Mouse (Mus musculus) spleen, adult 2 months (tissue): ENCODE results near the gene Ybx3. TPM values are rescaled to one million over a fixed set of nuclear protein-coding genes. Genes with fewer than 3 reads are reported as not detected.

Source experiments
- DNase-seq, 2 experiments: peaks; one replicate each; pipeline versions ENCODE4 v3.0.0 to v3.0.0-alpha.2; 2012 to 2021; ENCODE audit warnings: low spot score in 2 of 2, low read depth in 1 of 2
- H3K27ac ChIP-seq: fragments of 200-500 bp; 2 replicates; pipeline ENCODE4 v1.5.1; 2012; ENCODE audit warnings: low read length, inconsistent platforms; ENCODE audit not compliant: insufficient read depth
- H3K27me3 ChIP-seq: fragments of 200-500 bp; 2 replicates; pipeline ENCODE4 v1.6.1; 2012; ENCODE audit warnings: mild to moderate bottlenecking, moderate library complexity, low read length, inconsistent platforms; ENCODE audit not compliant: control insufficient read depth, insufficient read depth
- H3K36me3 ChIP-seq: fragments of 200-500 bp; 2 replicates; pipeline ENCODE4 v1.6.1; 2012; ENCODE audit warnings: mild to moderate bottlenecking, low read length, inconsistent platforms; ENCODE audit not compliant: control insufficient read depth, insufficient read depth
- H3K4me1 ChIP-seq: fragments of 200-500 bp; 2 replicates; pipeline ENCODE4 v1.6.1; 2011; ENCODE audit warnings: inconsistent platforms; ENCODE audit not compliant: control insufficient read depth, insufficient read depth, insufficient read length
- H3K4me3 ChIP-seq: fragments of 200-500 bp; 2 replicates; pipeline ENCODE4 v1.5.1; 2011; ENCODE audit warnings: mild to moderate bottlenecking, inconsistent platforms; ENCODE audit not compliant: insufficient read depth, insufficient read length; ENCODE audit errors: extremely low read depth
- CTCF ChIP-seq: fragments of 200-500 bp; IDR thresholded peaks from 2 replicates; pipeline ENCODE4 v1.5.1; 2011; ENCODE audit warnings: mild to moderate bottlenecking, inconsistent platforms; ENCODE audit not compliant: insufficient read depth, insufficient read length, insufficient replicate concordance; ENCODE audit errors: extremely low read depth
- POLR2A ChIP-seq: fragments of 200-500 bp; IDR thresholded peaks from 2 replicates; pipeline ENCODE4 v1.6.1; 2011; ENCODE audit warnings: low read depth, low read length, inconsistent platforms
- WGBS: fragments of 180-500 bp; shearing (Covaris S2); methylation state at CpG from one replicate; pipeline ENCODE4 v1.1.7; 2018; 5-methylcytosine and 5-hydroxymethylcytosine counted together
- polyA plus RNA-seq: library from polyadenylated mRNA; depleted of rRNA; stranded (reverse); fragments of >200 nt; gene quantifications from 2 replicates; pipeline ENCODE4 v1.2.3, GENCODE M21; 2012

Ybx3 gene
- polyA plus RNA-seq, 1 experiment: 66.5 TPM

DNA sequence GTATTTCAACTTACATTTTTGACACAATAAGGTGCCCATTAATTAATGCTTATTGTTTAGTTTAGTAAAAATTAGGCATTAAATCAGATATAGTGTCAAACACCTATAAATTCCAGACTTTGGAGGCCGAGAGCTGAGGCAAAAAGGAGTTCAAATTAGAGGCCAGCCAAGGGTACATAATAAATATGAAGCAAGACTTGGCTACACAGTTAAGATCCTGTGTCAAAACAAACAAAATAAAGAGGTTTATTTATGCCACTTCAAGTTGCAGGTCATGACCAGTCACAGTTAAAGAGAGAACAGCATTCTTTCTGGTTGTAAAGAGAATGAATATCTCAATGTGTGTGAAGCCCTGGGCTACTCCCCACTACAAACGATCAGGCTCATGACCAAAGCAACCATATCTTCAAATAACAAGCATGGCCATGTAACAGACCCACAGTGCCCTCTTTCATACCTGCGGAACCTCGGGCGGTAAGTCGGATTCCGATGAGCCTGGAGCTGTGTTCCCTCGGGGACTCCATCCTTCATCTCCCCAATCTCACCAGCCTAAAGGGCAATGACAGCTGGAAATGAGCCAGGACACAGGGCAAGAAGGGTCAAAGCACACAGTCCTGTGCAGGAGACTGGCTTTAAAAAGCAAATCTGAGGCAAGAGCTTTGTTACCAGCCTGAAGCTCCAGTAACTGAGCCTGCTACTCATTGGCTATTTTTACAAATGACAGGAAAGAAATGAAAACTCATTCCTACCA is 18.2 kb downstream of the Ybx3 start:
- Histone ChIP-seq H3K4me1 (no peaks in the 10 kb centered on the region), H3K27ac (no peak overlapping the region), H3K27me3 (no peaks in the 10 kb centered on the region), H3K4me3 (no peak overlapping the region), H3K36me3 (peaks cover 10% of the 10 kb centered on the region)
- WGBS: 93% methylated on average over 8 of the region's 8 CpGs
- TF ChIP-seq CTCF (no peak), POLR2A (no peak)
- DNase-seq: no peak

DNA sequence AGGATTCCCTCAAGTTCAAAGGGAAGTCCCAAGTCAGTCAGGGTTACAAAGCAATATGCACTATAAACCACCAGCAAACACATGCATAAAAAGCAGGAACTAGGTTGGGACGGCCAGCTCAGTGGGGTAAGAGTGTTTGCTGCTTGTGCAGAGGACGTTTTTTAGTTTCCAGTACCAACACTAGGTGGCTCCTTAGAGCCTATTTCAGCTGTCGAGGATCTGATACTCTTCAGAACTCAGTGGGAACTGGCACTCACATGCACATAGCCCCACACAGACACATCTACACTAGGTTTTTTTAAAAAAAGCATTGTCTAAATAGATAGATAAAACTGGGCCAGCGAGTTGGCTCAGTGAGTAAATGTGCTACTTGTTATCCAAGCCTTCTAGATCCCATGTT is 21.2 kb downstream of the Ybx3 start:
- H3K36me3 ChIP-seq: peaks cover 19% of the 10 kb centered on the region
- no peaks in the 10 kb centered on the region for H3K27me3 ChIP-seq
- no peak overlapping the region for H3K4me3 ChIP-seq
- 42% methylated on average over 4 of the region's 4 CpGs for WGBS
- H3K27ac ChIP-seq: no peak overlapping the region
- H3K4me1 ChIP-seq: no peaks in the 10 kb centered on the region
- TF ChIP-seq POLR2A (no peak), CTCF (peak; percentile 11; the same call in 1 of the 2 replicates)
- DNase-seq: no peak

DNA sequence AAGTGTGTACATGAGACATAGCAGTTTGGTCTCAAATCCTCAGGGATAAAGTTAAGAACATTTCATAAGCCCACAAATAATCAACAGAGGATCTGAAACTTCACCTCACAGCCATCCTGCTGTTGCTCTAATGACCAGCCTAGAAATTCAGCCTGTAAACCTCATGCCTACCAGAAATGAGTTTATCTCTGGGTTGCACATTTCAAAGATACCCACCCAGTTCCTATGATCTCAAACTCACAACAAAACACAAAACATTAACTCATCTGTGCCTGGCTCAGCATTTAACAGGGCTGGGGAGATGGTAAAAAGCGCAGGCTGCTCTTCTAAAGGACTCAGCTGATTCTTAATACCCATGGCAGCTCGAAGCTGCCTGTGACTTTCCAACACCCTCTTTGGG is 23.9 kb downstream of the Ybx3 start:
- peaks cover 17% of the 10 kb centered on the region for H3K36me3 ChIP-seq
- no peak overlapping the region for H3K27ac ChIP-seq
- DNase-seq: no peak
- 56% methylated on average over 2 of the region's 2 CpGs for WGBS
- H3K4me1 ChIP-seq: no peaks in the 10 kb centered on the region
- H3K27me3 ChIP-seq: no peaks in the 10 kb centered on the region
- no peak for TF ChIP-seq POLR2A
- TF ChIP-seq CTCF: no peak
- H3K4me3 ChIP-seq: no peak overlapping the region

DNA sequence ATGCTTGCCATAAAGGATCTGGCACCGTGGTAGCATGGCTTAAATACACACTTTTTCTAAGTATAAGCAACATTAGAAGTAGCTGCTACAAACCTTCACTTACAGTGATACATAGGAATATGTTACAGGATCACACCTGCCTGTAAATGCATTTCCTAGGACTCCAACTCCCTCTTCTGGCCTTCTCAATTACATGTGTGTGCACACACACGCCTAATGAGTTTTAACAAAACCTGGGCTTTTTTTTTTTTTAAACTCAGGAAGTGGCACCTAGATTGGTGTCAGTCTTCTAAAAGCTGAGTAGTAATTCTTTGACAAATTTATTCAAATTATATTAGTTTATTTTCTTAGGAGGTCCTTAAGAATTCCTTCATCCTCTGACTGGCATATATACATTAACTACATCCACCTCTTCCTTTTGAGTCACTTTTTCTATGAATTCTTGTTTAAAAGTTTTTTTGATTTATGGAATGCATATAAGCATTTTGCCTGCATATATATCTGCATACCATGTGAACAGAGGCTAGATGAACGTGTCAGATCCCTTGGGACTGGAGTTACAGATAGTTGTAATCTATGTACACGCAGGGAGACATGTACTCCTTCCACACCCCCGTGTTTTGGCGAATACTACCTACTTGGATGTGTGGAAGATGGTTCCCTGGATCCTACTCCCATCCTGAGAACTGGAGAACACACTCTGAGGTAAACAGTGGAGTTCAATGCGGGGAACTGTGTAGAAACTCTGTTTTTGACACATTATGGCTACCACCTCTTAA is 25.1 kb downstream of the Ybx3 start:
- H3K27me3 ChIP-seq: no peaks in the 10 kb centered on the region
- no peak for TF ChIP-seq POLR2A
- no peak for DNase-seq
- peaks cover 15% of the 10 kb centered on the region for H3K36me3 ChIP-seq
- no peak overlapping the region for H3K4me3 ChIP-seq
- 84% methylated on average over 7 of the region's 7 CpGs for WGBS
- no peaks in the 10 kb centered on the region for H3K4me1 ChIP-seq
- H3K27ac ChIP-seq: no peak overlapping the region

DNA sequence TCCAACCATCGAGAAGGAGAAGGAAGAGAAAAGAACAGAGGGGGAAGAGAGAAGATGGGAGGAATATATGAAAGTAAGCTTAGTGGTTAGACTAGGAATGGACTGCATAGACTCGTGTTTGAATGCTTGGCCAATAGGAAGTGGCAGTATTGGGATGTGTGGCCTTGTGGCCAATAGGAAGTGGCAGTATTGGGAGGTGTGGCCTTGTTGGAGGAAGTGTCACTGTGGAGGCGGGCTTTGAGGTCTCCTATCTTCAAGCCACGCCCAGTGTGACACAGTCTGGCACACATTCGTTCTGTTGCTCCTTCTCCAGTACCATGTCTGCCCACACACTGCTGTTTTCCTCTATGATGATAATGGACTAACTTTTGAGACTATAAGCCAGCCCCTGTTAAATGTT is 27.6 kb downstream of the Ybx3 start:
- Histone ChIP-seq H3K27me3 (0 out of 2 replicates have a peak, but pooled peaks cover under 1% of the 10 kb centered on the region), H3K36me3 (peaks cover 13% of the 10 kb centered on the region), H3K4me3 (no peak overlapping the region), H3K4me1 (no peaks in the 10 kb centered on the region), H3K27ac (no peak overlapping the region)
- 85% methylated on average over 5 of the region's 5 CpGs for WGBS
- no peak for DNase-seq
- TF ChIP-seq POLR2A: no peak
- no peak for TF ChIP-seq CTCF

DNA sequence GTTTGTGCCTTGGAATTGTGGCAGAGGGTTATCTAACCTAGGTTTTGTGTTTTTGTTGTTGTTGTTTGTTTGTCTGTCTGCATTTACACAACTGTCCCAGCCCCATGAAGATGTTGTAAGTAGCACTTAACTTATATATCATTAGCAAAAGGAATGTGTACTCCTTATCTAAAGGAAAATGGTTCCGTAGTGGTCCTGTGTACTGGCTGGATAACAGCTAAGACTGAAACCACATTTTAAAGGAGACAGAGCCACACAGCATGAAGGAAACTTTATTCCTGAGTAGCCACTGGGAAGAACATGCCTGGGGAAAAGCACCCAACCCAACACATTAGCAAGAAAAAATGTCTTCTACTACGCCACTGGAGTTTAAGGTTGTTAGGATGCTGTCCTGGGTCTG is 28.7 kb downstream of the Ybx3 start:
- Histone ChIP-seq H3K4me1 (no peaks in the 10 kb centered on the region; the same call in 1 of the 2 replicates), H3K27me3 (peaks cover 8% of the 10 kb centered on the region; the same call in 1 of the 2 replicates), H3K27ac (no peak overlapping the region), H3K36me3 (peaks cover 9% of the 10 kb centered on the region), H3K4me3 (no peak overlapping the region)
- no peak for DNase-seq
- TF ChIP-seq CTCF: no peak
- no peak for TF ChIP-seq POLR2A
- WGBS: 91% methylated on average over 2 of the region's 2 CpGs

DNA sequence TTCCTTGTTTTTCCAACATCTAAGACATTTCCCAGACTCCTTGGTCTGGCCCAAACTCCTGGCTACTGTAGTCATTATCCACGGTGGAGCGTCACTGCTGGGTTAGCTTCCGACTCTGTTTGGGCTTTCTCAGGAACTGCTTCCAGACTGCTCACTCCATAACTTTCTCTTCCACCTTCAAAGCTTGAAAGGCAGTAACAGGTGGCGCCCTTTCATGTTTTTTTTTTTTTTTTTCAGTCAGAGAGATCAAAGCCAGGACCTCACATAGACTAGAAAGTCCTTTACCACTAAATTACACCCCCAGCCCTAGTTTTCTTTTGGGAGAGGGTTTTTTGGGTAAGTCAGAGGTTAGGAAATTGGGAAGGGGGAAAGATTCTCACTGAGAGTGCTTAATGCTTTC is 33.4 kb downstream of the Ybx3 start:
- no peak for TF ChIP-seq CTCF
- no peak for TF ChIP-seq POLR2A
- Histone ChIP-seq H3K27me3 (peaks cover 8% of the 10 kb centered on the region; the same call in 1 of the 2 replicates), H3K4me3 (no peak overlapping the region), H3K4me1 (peaks cover 8% of the 10 kb centered on the region; the same call in 1 of the 2 replicates), H3K36me3 (no peaks in the 10 kb centered on the region), H3K27ac (no peak overlapping the region)
- no peak for DNase-seq
- 60% methylated on average over 4 of the region's 4 CpGs for WGBS
